Mouse (Mus musculus): Measurements from ENCODE around the gene Siglecg. TPM values are rescaled to one million over a fixed set of nuclear protein-coding genes. Genes with fewer than 3 reads are reported as not detected.
A peak's percentile ranks its signal among the peaks of the same experiment; 100 is the strongest.

The Siglecg gene
- polyA plus RNA-seq, 1 experiment from 2014 or later: 1.4 TPM

DNA sequence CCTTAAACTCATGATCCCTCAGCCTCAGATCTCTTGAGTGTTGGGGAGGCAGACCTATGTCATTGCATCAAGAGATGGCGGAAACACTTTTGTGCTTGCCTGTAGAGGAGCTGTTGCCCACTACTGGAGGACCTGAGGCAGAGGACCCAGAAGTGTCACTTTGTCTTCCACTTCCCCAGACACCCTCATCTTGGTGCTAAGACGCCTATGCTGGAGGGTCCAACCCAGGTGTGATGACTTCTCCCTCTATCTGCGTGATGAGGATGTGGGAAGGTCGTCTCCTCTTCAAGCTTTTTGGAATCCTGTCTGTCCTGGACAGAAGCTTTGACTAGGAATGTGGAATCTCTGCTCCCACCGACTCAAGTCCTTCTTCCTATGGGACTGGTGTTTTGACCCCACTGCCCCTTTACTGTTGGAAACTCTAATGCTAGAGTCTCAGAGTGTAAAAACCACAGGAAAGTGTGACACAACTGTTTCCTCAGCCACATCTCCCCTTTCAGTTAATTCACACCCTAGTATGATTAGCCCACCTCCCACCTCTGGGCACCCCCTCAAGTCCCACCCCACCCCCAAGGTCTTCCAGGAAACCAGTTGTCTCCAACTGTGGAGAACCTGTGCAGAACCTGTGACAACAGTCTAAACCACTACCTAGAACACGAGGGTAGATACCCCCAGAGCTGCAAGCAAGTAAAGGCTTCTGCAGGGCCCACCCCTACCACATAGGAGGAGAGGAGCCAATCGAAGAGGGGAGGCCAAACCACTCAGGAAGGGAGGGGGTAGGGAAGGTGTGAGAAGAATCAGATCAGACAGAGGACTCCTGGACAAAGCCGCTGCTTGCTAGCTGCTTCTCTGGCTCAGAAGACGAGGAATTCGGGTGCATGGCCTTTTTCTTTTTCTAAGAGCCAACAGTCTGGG, 28.6 kb downstream of the Siglecg start, which contains the start of gene Nkg7:
Gene Nkg7 (plus strand): TSS at position 733 of the 915 bp plus-strand sequence.
- Histone ChIP-seq H3K4me2 (ENCODE audit: low read depth, low read length) (no peak within 1 kb of the TSS), H3K4me3 (ENCODE audit: low read depth, low read length) (no peak within 1 kb of the TSS), H3K9ac (ENCODE audit: low read depth, low read length) (no peak within 1 kb of the TSS), H3K4me1 (ENCODE audit: control insufficient read depth, low read depth, low read length) (peaks cover 3% of the 10 kb centered on the region), H3K9me3 (replicated peaks; ENCODE audit: control insufficient read depth, low read length) (no peaks in the 10 kb centered on the region), H3K27me3 (ENCODE audit: control insufficient read depth, insufficient read depth, low read depth, low read length) (no peaks in the 10 kb centered on the region), H3K36me3 (ENCODE audit: control insufficient read depth, insufficient read depth) (no peaks in the 10 kb centered on the region), H3K27ac (ENCODE audit: low read length) (no peak within 1 kb of the TSS)
- 39% methylated on average over 10 of the region's 10 CpGs for WGBS (ENCODE audit: insufficient replicate concordance)
- no peak for ATAC-seq (ENCODE audit: low read depth)

GRCm38 (mm10) chr7:43438611-43439010, 30.6 kb downstream of the Siglecg start:
- H3K27ac ChIP-seq (ENCODE audit: low read length): no peak overlapping the region
- H3K36me3 ChIP-seq (ENCODE audit: control insufficient read depth, insufficient read depth): no peaks in the 10 kb centered on the region
- peaks cover 11% of the 10 kb centered on the region for H3K4me1 ChIP-seq (ENCODE audit: control insufficient read depth, low read depth, low read length)
- H3K9me3 ChIP-seq (replicated peaks; ENCODE audit: control insufficient read depth, low read length): no peaks in the 10 kb centered on the region
- 31% methylated on average over 4 of the region's 4 CpGs for WGBS (ENCODE audit: insufficient replicate concordance)
- H3K4me2 ChIP-seq (ENCODE audit: low read depth, low read length): no peak overlapping the region
- H3K4me3 ChIP-seq (ENCODE audit: low read depth, low read length): no peak overlapping the region
- no peaks in the 10 kb centered on the region for H3K27me3 ChIP-seq (ENCODE audit: control insufficient read depth, insufficient read depth, low read depth, low read length)
- no peak for ATAC-seq (ENCODE audit: low read depth)
- H3K9ac ChIP-seq (ENCODE audit: low read depth, low read length): no peak overlapping the region

- Histone ChIP-seq H3K9me3 (replicated peaks; ENCODE audit: control insufficient read depth, low read length) (no peaks in the 10 kb centered on the region), H3K9ac (ENCODE audit: low read depth, low read length) (no peak within 1 kb of the TSS), H3K36me3 (ENCODE audit: control insufficient read depth, insufficient read depth) (no peaks in the 10 kb centered on the region), H3K27ac (ENCODE audit: low read length) (no peak within 1 kb of the TSS), H3K27me3 (ENCODE audit: control insufficient read depth, insufficient read depth, low read depth, low read length) (no peaks in the 10 kb centered on the region), H3K4me3 (ENCODE audit: low read depth, low read length) (no peak within 1 kb of the TSS), H3K4me2 (ENCODE audit: low read depth, low read length) (no peak within 1 kb of the TSS), H3K4me1 (ENCODE audit: control insufficient read depth, low read depth, low read length) (peaks cover 19% of the 10 kb centered on the region)
- WGBS (ENCODE audit: insufficient replicate concordance): 55% methylated on average over 6 of the region's 6 CpGs
- ATAC-seq (ENCODE audit: low read depth): no peak
These were observed 32.5 kb downstream of the Siglecg start, which contains the start of gene Cldnd2 for GRCm38 (mm10) chr7:43440482-43440881. TSS of gene Cldnd2 (plus strand) at chr7:43440782.

GRCm38 (mm10) chr7:43441071-43441470, 33.1 kb downstream of the Siglecg start:
- Histone ChIP-seq H3K4me1 (ENCODE audit: control insufficient read depth, low read depth, low read length) (peaks cover 19% of the 10 kb centered on the region), H3K27me3 (ENCODE audit: control insufficient read depth, insufficient read depth, low read depth, low read length) (no peaks in the 10 kb centered on the region), H3K4me2 (ENCODE audit: low read depth, low read length) (no peak overlapping the region), H3K9ac (ENCODE audit: low read depth, low read length) (no peak overlapping the region), H3K27ac (ENCODE audit: low read length) (no peak overlapping the region), H3K36me3 (ENCODE audit: control insufficient read depth, insufficient read depth) (no peaks in the 10 kb centered on the region), H3K9me3 (replicated peaks; ENCODE audit: control insufficient read depth, low read length) (no peaks in the 10 kb centered on the region), H3K4me3 (ENCODE audit: low read depth, low read length) (no peak overlapping the region)
- 55% methylated on average over 3 of the region's 3 CpGs for WGBS (ENCODE audit: insufficient replicate concordance)
- no peak for ATAC-seq (ENCODE audit: low read depth)

DNA sequence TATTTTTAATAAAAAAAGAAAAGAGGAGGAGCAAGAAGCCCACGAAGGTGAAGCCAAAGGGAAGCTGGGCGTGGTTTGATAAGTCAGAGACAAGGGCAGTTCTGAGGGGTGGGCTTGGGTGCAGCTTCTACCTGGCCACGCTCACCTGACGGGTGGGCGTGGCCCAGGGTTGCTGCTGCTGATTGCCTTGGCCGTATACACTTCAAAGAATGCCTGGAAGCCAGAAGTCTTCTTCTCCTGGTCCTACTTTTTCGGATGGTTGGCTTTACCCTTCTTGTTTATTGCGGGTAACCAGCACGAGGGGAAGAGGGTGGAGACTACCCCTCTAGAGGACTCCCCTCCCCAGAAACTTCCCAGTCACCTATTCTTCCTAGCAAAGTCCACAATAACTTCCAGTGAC, 34.7 kb downstream of the Siglecg start:
- Histone ChIP-seq H3K27me3 (ENCODE audit: control insufficient read depth, insufficient read depth, low read depth, low read length) (no peaks in the 10 kb centered on the region), H3K36me3 (ENCODE audit: control insufficient read depth, insufficient read depth) (no peaks in the 10 kb centered on the region), H3K27ac (ENCODE audit: low read length) (peak overlapping the region; percentile 93), H3K9me3 (replicated peaks; ENCODE audit: control insufficient read depth, low read length) (no peaks in the 10 kb centered on the region), H3K4me1 (ENCODE audit: control insufficient read depth, low read depth, low read length) (peaks cover 26% of the 10 kb centered on the region), H3K4me2 (ENCODE audit: low read depth, low read length) (peak overlapping the region; percentile 98), H3K4me3 (ENCODE audit: low read depth, low read length) (peak overlapping the region; percentile 75), H3K9ac (ENCODE audit: low read depth, low read length) (peak overlapping the region; percentile 60)
- ATAC-seq (ENCODE audit: low read depth): no peak
- WGBS (ENCODE audit: insufficient replicate concordance): 3% methylated on average over 9 of the region's 9 CpGs

DNA sequence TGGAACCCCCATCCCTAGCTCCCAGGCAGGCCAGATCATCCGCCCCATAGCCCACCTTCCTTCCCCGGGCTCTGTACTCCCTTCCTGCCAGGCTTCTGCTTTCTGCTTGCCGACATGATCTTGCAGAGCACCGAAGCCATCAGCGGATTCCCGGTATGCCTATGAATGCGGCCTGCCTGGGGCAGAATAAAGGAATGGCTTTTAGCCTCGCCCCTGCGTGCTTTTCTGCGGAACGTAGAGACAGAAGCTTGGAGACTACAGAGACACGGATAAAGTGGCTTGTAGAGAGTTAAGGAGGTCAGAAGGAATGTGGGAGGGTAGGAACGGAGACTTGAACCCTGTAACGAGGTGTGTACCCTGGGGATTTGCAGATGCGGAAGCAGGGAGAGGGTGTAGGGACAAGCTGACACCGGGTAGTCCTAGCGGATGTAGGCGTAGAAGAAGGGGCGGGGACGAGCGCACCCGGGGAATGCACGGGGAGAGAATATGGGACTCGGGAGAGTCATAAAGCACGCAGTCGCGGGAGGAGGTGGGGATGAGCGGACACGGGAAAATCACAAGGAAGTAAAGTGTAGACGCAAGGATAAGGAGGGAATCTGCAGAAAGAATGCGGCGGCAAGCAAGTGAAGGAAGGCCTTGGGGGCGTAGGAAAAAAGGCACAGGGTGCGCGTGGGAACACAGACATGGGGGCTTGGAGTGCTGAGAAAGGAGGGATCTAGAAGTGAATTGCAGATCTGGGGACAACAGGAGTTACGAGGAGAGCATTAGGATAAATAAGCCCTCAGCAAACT, 35.3 kb downstream of the Siglecg start:
- peak overlapping the region; percentile 93 for H3K27ac ChIP-seq (ENCODE audit: low read length)
- peak overlapping the region; percentile 98 for H3K4me2 ChIP-seq (ENCODE audit: low read depth, low read length)
- peak overlapping the region; percentile 60 for H3K9ac ChIP-seq (ENCODE audit: low read depth, low read length)
- no peaks in the 10 kb centered on the region for H3K9me3 ChIP-seq (replicated peaks; ENCODE audit: control insufficient read depth, low read length)
- peak; percentile 81 for ATAC-seq (ENCODE audit: low read depth)
- H3K27me3 ChIP-seq (ENCODE audit: control insufficient read depth, insufficient read depth, low read depth, low read length): no peaks in the 10 kb centered on the region
- no peaks in the 10 kb centered on the region for H3K36me3 ChIP-seq (ENCODE audit: control insufficient read depth, insufficient read depth)
- H3K4me3 ChIP-seq (ENCODE audit: low read depth, low read length): peak overlapping the region; percentile 75
- under 1% methylated on average over 36 of the region's 36 CpGs for WGBS (ENCODE audit: insufficient replicate concordance)
- H3K4me1 ChIP-seq (ENCODE audit: control insufficient read depth, low read depth, low read length): peaks cover 28% of the 10 kb centered on the region

DNA sequence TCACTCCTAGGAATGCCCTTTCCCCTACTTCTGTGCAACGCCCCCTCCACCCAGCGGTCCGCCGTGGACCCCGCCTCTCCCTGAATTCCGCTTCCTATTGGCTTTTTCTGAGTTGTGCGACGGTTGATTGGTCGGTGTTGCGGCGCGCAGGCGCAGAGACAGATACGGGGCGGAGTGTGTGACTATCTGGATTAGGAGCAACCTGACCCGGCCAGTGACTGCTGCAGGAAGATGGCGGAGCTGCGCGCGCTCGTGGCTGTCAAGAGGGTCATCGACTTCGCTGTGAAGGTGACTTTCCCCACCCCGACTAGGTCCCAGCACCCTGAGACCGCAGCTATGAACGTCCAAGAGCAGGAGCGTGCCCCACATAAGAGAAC, 35.9 kb downstream of the Siglecg start, which contains the start of the genes Etfb and Gm45233:
Gene Etfb (plus strand): TSS at position 167 of the 377 bp plus-strand sequence.
Gene Gm45233 (plus strand): TSS at position 212 of the 377 bp plus-strand sequence.
- Histone ChIP-seq H3K27ac (ENCODE audit: low read length) (peak within 1 kb of the TSS; percentile 93), H3K36me3 (ENCODE audit: control insufficient read depth, insufficient read depth) (no peaks in the 10 kb centered on the region), H3K9ac (ENCODE audit: low read depth, low read length) (peak within 1 kb of the TSS; percentile 63), H3K27me3 (ENCODE audit: control insufficient read depth, insufficient read depth, low read depth, low read length) (no peaks in the 10 kb centered on the region), H3K4me3 (ENCODE audit: low read depth, low read length) (peak within 1 kb of the TSS; percentile 75), H3K9me3 (replicated peaks; ENCODE audit: control insufficient read depth, low read length) (no peaks in the 10 kb centered on the region), H3K4me1 (ENCODE audit: control insufficient read depth, low read depth, low read length) (peaks cover 28% of the 10 kb centered on the region), H3K4me2 (ENCODE audit: low read depth, low read length) (peak within 1 kb of the TSS; percentile 98)
- peak; percentile 96 for ATAC-seq (ENCODE audit: low read depth)
- 0% methylated on average over 27 of the region's 27 CpGs for WGBS (ENCODE audit: insufficient replicate concordance)

GRCm38 (mm10) chr7:43447801-43448200, 39.8 kb downstream of the Siglecg start:
- H3K4me1 ChIP-seq (ENCODE audit: control insufficient read depth, low read depth, low read length): peaks cover 21% of the 10 kb centered on the region
- no peak overlapping the region for H3K4me2 ChIP-seq (ENCODE audit: low read depth, low read length)
- ATAC-seq (ENCODE audit: low read depth): no peak
- no peak overlapping the region for H3K9ac ChIP-seq (ENCODE audit: low read depth, low read length)
- WGBS (ENCODE audit: insufficient replicate concordance): 55% methylated on average over 4 of the region's 4 CpGs
- H3K27me3 ChIP-seq (ENCODE audit: control insufficient read depth, insufficient read depth, low read depth, low read length): no peaks in the 10 kb centered on the region
- H3K27ac ChIP-seq (ENCODE audit: low read length): no peak overlapping the region
- H3K4me3 ChIP-seq (ENCODE audit: low read depth, low read length): no peak overlapping the region
- H3K9me3 ChIP-seq (replicated peaks; ENCODE audit: control insufficient read depth, low read length): no peaks in the 10 kb centered on the region
- H3K36me3 ChIP-seq (ENCODE audit: control insufficient read depth, insufficient read depth): no peaks in the 10 kb centered on the region; the same call in 1 of the 2 replicates

All from liver, embryonic 16.5 days (tissue).